Mouse (Mus musculus) C2C12 (cell line): Measurements from ENCODE around the gene Ush1c. TPM values are rescaled to one million over a fixed set of nuclear protein-coding genes. Genes with fewer than 3 reads are reported as not detected.
A peak's percentile ranks its signal among the peaks of the same experiment; 100 is the strongest.

Source experiments
- H3K27me3 ChIP-seq: one replicate; pipeline ENCODE4 v1.6.1; 2011; ENCODE audit not compliant: control insufficient read depth, insufficient read depth, insufficient read length
- H3K36me3 ChIP-seq: one replicate; pipeline ENCODE4 v1.6.1; 2011; ENCODE audit not compliant: control insufficient read depth, insufficient read depth
- H3K4me3 ChIP-seq: one replicate; pipeline ENCODE4 v1.5.1; 2011; ENCODE audit warnings: mild to moderate bottlenecking, control low read depth; ENCODE audit not compliant: poor library complexity, insufficient read depth, severe bottlenecking
- H3K79me2 ChIP-seq: one replicate; pipeline ENCODE4 v1.6.1; 2011; ENCODE audit not compliant: control insufficient read depth, insufficient read depth
- H3K79me3 ChIP-seq: one replicate; pipeline ENCODE4 v1.6.1; 2011; ENCODE audit warnings: low read depth, control low read depth
- H3ac ChIP-seq: one replicate; pipeline ENCODE3; 2011; ENCODE audit warnings: low read depth; ENCODE audit not compliant: control insufficient read depth, insufficient read length
- CEBPB ChIP-seq: IDR thresholded peaks from one replicate; pipeline ENCODE4 v1.6.1; 2011; ENCODE audit warnings: low read depth, mild to moderate bottlenecking, control low read depth, moderate library complexity
- CTCF ChIP-seq: IDR thresholded peaks from one replicate; pipeline ENCODE4 v1.5.1; 2011; ENCODE audit not compliant: control insufficient read depth, insufficient read depth, insufficient read length
- FOSL1 ChIP-seq: IDR thresholded peaks from one replicate; pipeline ENCODE4 v1.8.0; 2011; ENCODE audit warnings: mild to moderate bottlenecking, low read length; ENCODE audit not compliant: poor library complexity, insufficient read depth, severe bottlenecking
- MAX ChIP-seq: IDR thresholded peaks from one replicate; pipeline ENCODE4 v1.6.1; 2011; ENCODE audit warnings: mild to moderate bottlenecking, control low read depth
- MYOD1 ChIP-seq: IDR thresholded peaks from one replicate; pipeline ENCODE4 v1.6.1; 2011; ENCODE audit warnings: low read depth; ENCODE audit not compliant: control insufficient read depth, insufficient read length
- MYOG ChIP-seq: IDR thresholded peaks from one replicate; pipeline ENCODE4 v1.6.1; 2011; ENCODE audit not compliant: control insufficient read depth, insufficient read length; ENCODE audit errors: extremely low read depth
- USF1 ChIP-seq: IDR thresholded peaks from one replicate; pipeline ENCODE4 v1.6.1; 2011; ENCODE audit warnings: low read depth, mild to moderate bottlenecking, control low read depth, moderate library complexity
- polyA plus RNA-seq: library from polyadenylated mRNA; unstranded; fragments of >200 nt; fragmentation: generic; extraction: Trizol; gene quantifications from one replicate; pipeline ENCODE4 v1.2.1, GENCODE M21; 2012; ENCODE audit warnings: missing spikeins

Gene Ush1c
- polyA plus RNA-seq, 1 experiment, result not detected

DNA sequence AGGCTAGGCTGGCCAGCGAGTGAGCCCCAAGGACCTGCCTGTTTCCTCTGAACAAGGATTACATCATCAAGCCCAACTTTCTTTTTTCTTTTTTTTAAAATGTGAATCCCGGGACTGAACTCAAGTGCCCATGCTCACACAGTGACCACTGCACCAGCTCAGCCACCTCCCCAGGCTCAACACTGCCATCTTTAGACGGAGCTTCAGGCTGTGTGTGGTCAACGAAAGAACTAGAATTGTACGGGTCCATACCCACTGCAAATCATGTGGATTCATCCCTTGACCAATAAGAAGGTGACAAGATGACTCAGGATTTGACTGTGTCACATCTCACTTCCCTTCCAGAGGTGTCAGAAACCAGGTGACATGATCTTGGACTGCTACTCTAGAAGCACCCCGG, 33.5 kb downstream of the Ush1c start:
- no peak overlapping the region for H3ac ChIP-seq
- H3K27me3 ChIP-seq, result peaks cover 36% of the 10 kb centered on the region
- H3K4me3 ChIP-seq, result no peak overlapping the region
- no peaks in the 10 kb centered on the region for H3K79me2 ChIP-seq
- no peaks in the 10 kb centered on the region for H3K79me3 ChIP-seq
- TF ChIP-seq MYOG (no peak), CTCF (no peak), MAX (no peak), CEBPB (no peak)
- no peaks in the 10 kb centered on the region for H3K36me3 ChIP-seq

DNA sequence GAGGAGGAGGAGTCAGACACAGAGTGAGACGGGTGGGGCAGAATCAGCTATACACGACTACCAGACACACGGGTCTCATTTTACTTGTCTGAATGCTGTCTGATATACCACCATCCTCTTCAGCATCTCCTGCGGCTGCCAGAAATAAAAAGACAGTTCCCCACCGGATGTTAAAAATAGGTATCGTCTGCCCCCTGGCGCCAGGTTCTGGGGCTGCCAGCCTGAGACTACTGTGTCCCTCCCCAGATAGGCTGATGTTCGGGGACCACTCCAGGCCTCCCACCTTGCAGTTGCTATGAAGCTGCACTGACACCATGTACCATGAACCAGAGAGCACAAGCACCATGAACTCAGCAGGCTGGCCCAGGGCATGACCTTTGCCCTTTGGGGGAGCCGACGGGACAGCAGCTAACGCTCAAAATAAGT, 34.2 kb downstream of the Ush1c start:
- TF ChIP-seq FOSL1, result no peak
- TF ChIP-seq CTCF, result no peak

DNA sequence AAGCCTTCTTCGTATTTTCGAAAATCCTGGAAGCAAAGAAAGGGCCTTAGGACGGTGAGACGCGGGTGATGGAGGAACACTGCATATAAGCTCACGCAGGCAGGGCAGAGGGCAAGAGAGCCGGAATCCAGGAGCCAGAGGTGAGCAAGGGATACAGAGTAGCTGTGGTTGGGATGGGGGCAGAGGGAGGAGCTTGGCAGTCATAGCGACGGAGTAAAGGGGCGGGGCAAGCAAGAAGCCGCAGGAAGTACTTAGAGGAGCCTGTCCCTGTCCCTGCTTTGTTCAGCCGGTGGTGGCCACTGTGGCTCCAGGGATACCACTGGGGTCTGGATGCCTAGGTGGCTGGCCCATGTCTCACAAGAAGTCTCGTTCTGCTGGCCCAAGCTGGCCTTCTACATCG, 36.7 kb downstream of the Ush1c start:
- TF ChIP-seq USF1 (no peak), FOSL1 (no peak), CTCF (no peak), MAX (no peak), MYOG (no peak), CEBPB (no peak), MYOD1 (no peak)
- no peaks in the 10 kb centered on the region for H3K79me3 ChIP-seq
- H3K4me3 ChIP-seq, result no peak overlapping the region
- H3ac ChIP-seq, result no peak overlapping the region
- H3K27me3 ChIP-seq, result peaks cover 36% of the 10 kb centered on the region
- no peaks in the 10 kb centered on the region for H3K36me3 ChIP-seq
- H3K79me2 ChIP-seq, result no peaks in the 10 kb centered on the region

More for the DNA sequence above, 34.2 kb downstream of the Ush1c start:
- Histone ChIP-seq H3K79me3 (no peaks in the 10 kb centered on the region), H3K27me3 (peaks cover 36% of the 10 kb centered on the region), H3K79me2 (no peaks in the 10 kb centered on the region), H3K4me3 (no peak overlapping the region), H3ac (no peak overlapping the region), H3K36me3 (no peaks in the 10 kb centered on the region)

DNA sequence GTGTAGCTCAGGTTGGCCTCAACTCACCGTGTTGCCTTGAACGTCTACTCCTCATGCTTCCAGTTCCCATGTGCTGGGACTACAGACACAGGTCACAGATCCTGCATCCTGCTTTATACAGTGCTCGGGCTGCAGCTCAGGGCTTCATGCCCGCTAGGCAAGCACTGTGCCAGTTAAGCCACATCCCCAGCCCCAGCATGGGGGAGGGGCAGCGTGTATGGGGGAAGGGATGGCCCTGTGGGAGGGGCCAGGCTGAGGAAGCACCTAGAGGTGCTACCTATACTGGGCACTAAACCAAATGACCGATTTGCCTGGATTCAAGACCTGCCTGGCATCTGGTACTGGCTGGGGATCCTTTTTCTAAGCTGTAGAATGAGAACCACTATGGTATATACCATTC, 38.3 kb downstream of the Ush1c start:
- H3K4me3 ChIP-seq, result no peak overlapping the region
- TF ChIP-seq CTCF (no peak), MYOG (no peak), USF1 (no peak), CEBPB (no peak)
- H3K36me3 ChIP-seq, result no peaks in the 10 kb centered on the region
- H3K79me2 ChIP-seq, result no peaks in the 10 kb centered on the region
- peaks cover 46% of the 10 kb centered on the region for H3K27me3 ChIP-seq
- H3K79me3 ChIP-seq, result no peaks in the 10 kb centered on the region
- H3ac ChIP-seq, result no peak overlapping the region

DNA sequence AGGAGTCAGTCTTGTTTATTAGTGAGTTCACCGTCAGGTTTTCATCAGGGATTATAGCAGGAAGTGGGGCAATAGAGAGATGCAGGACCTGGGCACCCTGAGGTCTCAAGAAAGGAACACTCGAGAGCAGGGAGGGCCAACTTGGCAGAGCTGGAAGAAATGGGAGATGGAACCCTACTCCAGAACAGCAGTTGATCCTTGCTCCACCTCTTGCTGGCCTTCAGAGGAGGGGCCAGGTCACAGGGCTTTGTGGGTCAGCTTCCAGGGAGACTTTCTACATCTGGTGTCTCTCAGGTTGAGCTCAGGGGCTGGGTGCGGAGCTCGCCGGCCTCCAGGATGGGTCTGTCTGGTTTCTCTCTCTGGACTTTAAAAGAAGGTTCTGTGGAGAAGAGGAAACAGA, 42.9 kb downstream of the Ush1c start:
- no peak overlapping the region for H3ac ChIP-seq
- no peaks in the 10 kb centered on the region for H3K79me2 ChIP-seq
- no peaks in the 10 kb centered on the region for H3K79me3 ChIP-seq
- H3K27me3 ChIP-seq, result peaks cover 70% of the 10 kb centered on the region
- TF ChIP-seq CEBPB, result no peak
- no peak for TF ChIP-seq FOSL1
- TF ChIP-seq MYOD1, result no peak
- TF ChIP-seq MYOG, result no peak
- no peak for TF ChIP-seq USF1
- no peak for TF ChIP-seq MAX
- no peak for TF ChIP-seq CTCF
- H3K4me3 ChIP-seq, result no peak overlapping the region
- no peaks in the 10 kb centered on the region for H3K36me3 ChIP-seq

DNA sequence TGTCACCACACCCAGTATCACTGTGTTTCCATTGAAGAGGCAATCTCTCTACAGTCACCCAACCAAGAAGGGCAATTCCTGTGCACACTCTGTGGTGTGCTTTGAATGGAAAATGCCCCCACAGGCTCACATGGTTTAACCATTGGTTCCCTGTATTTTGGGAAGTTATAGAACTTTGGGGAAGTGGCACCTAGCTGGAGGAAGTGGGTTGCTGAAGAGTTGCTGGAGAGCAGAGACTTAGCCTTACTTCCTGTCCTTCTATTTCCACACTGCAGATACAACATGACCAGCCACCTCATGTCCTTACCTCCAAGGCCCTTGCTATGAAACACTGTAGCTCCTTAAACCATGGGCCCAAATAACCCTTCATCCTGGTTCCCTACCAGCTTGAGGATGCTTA, 54.1 kb downstream of the Ush1c start:
- no peak overlapping the region for H3K4me3 ChIP-seq
- H3K27me3 ChIP-seq, result peaks cover 58% of the 10 kb centered on the region
- H3ac ChIP-seq, result no peak overlapping the region
- H3K79me2 ChIP-seq, result no peaks in the 10 kb centered on the region
- TF ChIP-seq CEBPB (no peak), CTCF (no peak), MYOD1 (no peak), MYOG (no peak), USF1 (no peak), MAX (no peak), FOSL1 (no peak)
- no peaks in the 10 kb centered on the region for H3K36me3 ChIP-seq
- no peaks in the 10 kb centered on the region for H3K79me3 ChIP-seq

DNA sequence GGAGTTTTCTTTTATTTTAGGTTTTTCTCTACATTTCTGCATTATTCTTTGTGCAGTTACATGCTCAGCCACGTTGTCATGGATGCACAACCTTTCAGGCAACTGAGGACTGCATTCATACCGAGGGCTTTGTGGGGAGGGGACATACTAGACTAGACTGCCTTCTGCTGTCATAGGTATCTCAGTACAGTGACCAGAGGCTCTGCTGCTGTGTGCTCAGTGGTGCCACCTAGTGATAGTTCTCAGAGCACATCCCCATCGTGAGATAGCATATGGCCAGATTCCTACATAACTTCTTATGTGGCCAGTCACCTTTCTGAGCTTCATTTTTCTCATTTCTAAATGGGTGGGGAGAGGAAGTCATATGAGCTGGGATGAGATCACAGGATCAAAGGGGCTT, 56.7 kb downstream of the Ush1c start:
- Histone ChIP-seq H3K27me3 (peaks cover 65% of the 10 kb centered on the region), H3K79me2 (no peaks in the 10 kb centered on the region), H3K36me3 (no peaks in the 10 kb centered on the region), H3K79me3 (no peaks in the 10 kb centered on the region), H3ac (no peak overlapping the region), H3K4me3 (no peak overlapping the region)
- TF ChIP-seq USF1 (no peak), MYOG (no peak), CTCF (peak; percentile 34), CEBPB (no peak), MAX (no peak), MYOD1 (no peak), FOSL1 (no peak)
